Comparison of ENCODE assay signal across 13 mouse cellular contexts in genomic region chr10:111547881-111548372, GRCm38 (mm10). TPM values are rescaled to one million over a fixed set of nuclear protein-coding genes. Genes with fewer than 3 reads are reported as not detected.
A peak's percentile ranks its signal among the peaks of the same experiment; 100 is the strongest.
DNase-seq lines count a peak whose midpoint lies in the region; ATAC-seq and TF ChIP-seq lines count a peak whose summit lies in the region.
"Had no signal": no experiment of that assay in that cellular context is flagged by ENCODE, and none has a peak within 500 bp of the region (broad histone marks: within the 10 kb centered on the region; RNA-seq: fewer than 3 reads in every experiment).

No protein-coding gene starts in this region.

- WGBS in hindbrain, postnatal 0 days: 60% methylated on average over 10 of the region's 10 CpGs
- 70% methylated on average over 10 of the region's 10 CpGs for WGBS in hindbrain, embryonic 14.5 days
- WGBS in neural tube, embryonic 15.5 days: 70% methylated on average over 10 of the region's 10 CpGs

- peak; percentile 49; the same call in 1 of the 2 replicates for ATAC-seq in hindbrain, postnatal 0 days
- ATAC-seq in hindbrain, embryonic 14.5 days (ENCODE audit: low FRiP score): no peak
- no peak for ATAC-seq in neural tube, embryonic 15.5 days (ENCODE audit: low FRiP score)
- ATAC-seq: intestine, postnatal 0 days had no signal

- no peak for TF ChIP-seq CTCF in hindbrain, postnatal 0 days (IDR thresholded peaks at IDR 0.05; ENCODE audit: low read depth)

- no peak overlapping the region for H3K9ac ChIP-seq in hindbrain, postnatal 0 days (replicated peaks; ENCODE audit: low read length)
- no peak overlapping the region for H3K9ac ChIP-seq in hindbrain, embryonic 14.5 days
- H3K9ac ChIP-seq in neural tube, embryonic 15.5 days (replicated peaks): no peak overlapping the region

- H3K4me2 ChIP-seq in hindbrain, postnatal 0 days (ENCODE audit: low read depth, low read length): no peak overlapping the region
- no peak overlapping the region for H3K4me2 ChIP-seq in hindbrain, embryonic 14.5 days (replicated peaks)
- H3K4me2 ChIP-seq in neural tube, embryonic 15.5 days: no peak overlapping the region

- DNase-seq in adrenal gland, postnatal 25 days: peak; percentile 14
- DNase-seq in adrenal gland, postnatal 10 days: no peak
- no peak for DNase-seq in hindbrain, postnatal 0 days (ENCODE audit: low spot score)
- DNase-seq in hindbrain, embryonic 14.5 days (ENCODE audit: low spot score): no peak
- peak; percentile 40 to 66 for DNase-seq in frontal cortex, adult 2 months (ENCODE audit: extremely low spot score in 1 of 2, low spot score in 1 of 2)
- peak; percentile 61 for DNase-seq in heart, postnatal 4 days
- no peak for DNase-seq in layer of hippocampus, adult 11-12 months (ENCODE audit: low spot score)
- DNase-seq: cerebellum, adult 8-10 months; lung, postnatal 14 days; midbrain, embryonic 14.5 days; thymus, postnatal 36 days had no signal

- no peaks in the 10 kb centered on the region; the same call in 1 of the 2 replicates for H3K4me1 ChIP-seq in hindbrain, postnatal 0 days (ENCODE audit: insufficient read depth, low read length)
- H3K4me1 ChIP-seq in hindbrain, embryonic 14.5 days (replicated peaks; ENCODE audit: control insufficient read depth, insufficient read depth, low read length): no peaks in the 10 kb centered on the region
- peaks cover 15% of the 10 kb centered on the region for H3K4me1 ChIP-seq in neural tube, embryonic 15.5 days

- H3K36me3 ChIP-seq in hindbrain, postnatal 0 days (ENCODE audit: insufficient read depth, low read length): no peaks in the 10 kb centered on the region
- no peaks in the 10 kb centered on the region for H3K36me3 ChIP-seq in hindbrain, embryonic 14.5 days (replicated peaks; ENCODE audit: control insufficient read depth, insufficient read depth)
- no peaks in the 10 kb centered on the region for H3K36me3 ChIP-seq in neural tube, embryonic 15.5 days

- H3K27ac ChIP-seq in hindbrain, postnatal 0 days: no peak overlapping the region
- H3K27ac ChIP-seq in hindbrain, embryonic 14.5 days: no peak overlapping the region
- H3K27ac ChIP-seq in neural tube, embryonic 15.5 days (replicated peaks): no peak overlapping the region

- no peak overlapping the region for H3K4me3 ChIP-seq in hindbrain, postnatal 0 days (ENCODE audit: low read length)
- no peak overlapping the region for H3K4me3 ChIP-seq in hindbrain, embryonic 14.5 days (replicated peaks; ENCODE audit: low read length)
- no peak overlapping the region for H3K4me3 ChIP-seq in neural tube, embryonic 15.5 days (replicated peaks)

- no peaks in the 10 kb centered on the region for H3K27me3 ChIP-seq in hindbrain, postnatal 0 days (ENCODE audit: insufficient read depth, low read length)
- H3K27me3 ChIP-seq in hindbrain, embryonic 14.5 days (ENCODE audit: control insufficient read depth, insufficient read depth, low read length): no peaks in the 10 kb centered on the region
- H3K27me3 ChIP-seq in neural tube, embryonic 15.5 days (replicated peaks): no peaks in the 10 kb centered on the region

- H3K9me3 ChIP-seq in hindbrain, postnatal 0 days (ENCODE audit: low read length): no peaks in the 10 kb centered on the region
- no peaks in the 10 kb centered on the region for H3K9me3 ChIP-seq in hindbrain, embryonic 14.5 days (ENCODE audit: control insufficient read depth, low read length)
- no peaks in the 10 kb centered on the region for H3K9me3 ChIP-seq in neural tube, embryonic 15.5 days (replicated peaks)

RNA-seq across cellular contexts. Expression of gene Phlda1, which starts 41.8 kb away (rescaled TPM):
- total RNA-seq in adrenal gland, postnatal 25 days (2021): 66.2 and 75.2 TPM in 2 replicates
- total RNA-seq in adrenal gland, postnatal 10 days (2021): 10 to 100 TPM; 36.3 to 40.2 TPM
- total RNA-seq in hindbrain, postnatal 0 days (2014; rRNA removed): 7.0 and 8.4 TPM in 2 replicates
- 36.2 and 39.4 TPM in 2 replicates for polyA plus RNA-seq in hindbrain, postnatal 0 days (2015; fragmentation: Nextera tagmentation; extraction: Ambion mirVana)
- polyA plus RNA-seq in hindbrain, embryonic 14.5 days (2014; fragmentation: Nextera tagmentation; extraction: Ambion mirVana): 57.7 and 66.6 TPM in 2 replicates
- 28.9 and 30.9 TPM in 2 replicates for polyA plus RNA-seq in frontal cortex, adult 2 months (2012; rRNA removed)
- total RNA-seq in heart, postnatal 4 days (2021): 10 to 100 TPM; 33.7 to 35.1 TPM
- polyA plus RNA-seq in neural tube, embryonic 15.5 days (2015; fragmentation: Nextera tagmentation; extraction: Ambion mirVana): 67.4 and 69.7 TPM in 2 replicates

Comparison
In these comparisons a context has a peak if more than half of its experiments do, and no peak if none do; other contexts are left out.
1. DNase-seq: peak in adrenal gland, postnatal 25 days (single experiment), frontal cortex, adult 2 months (2 of 2) and heart, postnatal 4 days (single experiment); none in adrenal gland, postnatal 10 days (single experiment), hindbrain, postnatal 0 days (single experiment), hindbrain, embryonic 14.5 days (single experiment) and layer of hippocampus, adult 11-12 months (single experiment).